ENCODE assay signal across 8 mouse cellular contexts in the genomic region with DNA sequence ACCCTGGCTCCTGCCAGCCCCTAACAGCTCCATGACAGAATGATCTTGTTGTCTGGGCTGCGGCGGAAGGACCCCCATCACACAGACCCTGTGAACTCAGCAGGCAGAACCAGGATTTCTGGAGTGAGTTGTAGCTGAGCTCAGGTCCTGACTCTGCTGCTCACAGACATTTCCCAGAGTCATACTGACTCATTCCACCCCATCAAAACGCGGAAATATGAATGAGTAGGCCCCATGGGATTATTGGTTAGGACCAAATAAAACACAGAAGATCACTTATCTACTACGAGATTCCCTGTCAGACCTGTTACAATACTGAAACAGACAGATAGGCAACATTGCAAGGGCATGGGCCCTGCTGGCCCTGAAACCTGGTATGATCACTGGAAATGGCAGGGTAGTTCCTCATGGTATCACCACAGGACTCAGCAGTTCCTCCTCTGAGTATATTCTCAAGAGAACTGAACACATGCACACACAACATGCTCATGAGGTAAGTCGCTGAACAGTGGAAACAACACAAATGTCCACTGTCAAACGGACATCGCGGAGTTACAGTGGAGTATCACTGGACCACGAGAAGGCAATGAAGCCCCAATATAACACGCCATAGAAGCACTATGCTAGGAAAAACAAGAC. TPM values are rescaled to one million over a fixed set of nuclear protein-coding genes. Genes with fewer than 3 reads are reported as not detected.
DNase-seq lines count a peak whose midpoint lies in the region; ATAC-seq lines count a peak whose summit lies in the region.

No protein-coding gene starts in this region.

- no peaks in the 10 kb centered on the region for H3K9me3 ChIP-seq in heart, embryonic 13.5 days
- no peaks in the 10 kb centered on the region for H3K9me3 ChIP-seq in hindbrain, embryonic 14.5 days (ENCODE audit: control insufficient read depth, low read length)
- H3K9me3 ChIP-seq in midbrain, embryonic 13.5 days: no peaks in the 10 kb centered on the region

- no peak for ATAC-seq in heart, embryonic 13.5 days (ENCODE audit: extremely low read depth, insufficient number of reproducible peaks, low FRiP score, low TSS enrichment)
- peak; percentile 27; the same call in 1 of the 2 replicates for ATAC-seq in common myeloid progenitor, adult 5-6 weeks (replicated peaks; ENCODE audit: low read depth, poor library complexity, severe bottlenecking)
- ATAC-seq in hindbrain, embryonic 14.5 days (ENCODE audit: low FRiP score): no peak
- ATAC-seq in midbrain, embryonic 13.5 days: no peak

- DNase-seq in heart, adult 18-20 months: no peak
- DNase-seq in hindbrain, embryonic 14.5 days (ENCODE audit: low spot score): no peak
- DNase-seq in adrenal gland, postnatal 14 days: no peak
- no peak for DNase-seq in heart, adult 11 months
- DNase-seq in lung, postnatal 14 days: no peak

- H3K36me3 ChIP-seq in heart, embryonic 13.5 days: peaks cover 9% of the 10 kb centered on the region; the same call in 1 of the 2 replicates
- 0 out of 2 replicates have a peak, but pooled peaks cover 9% of the 10 kb centered on the region for H3K36me3 ChIP-seq in hindbrain, embryonic 14.5 days (replicated peaks; ENCODE audit: control insufficient read depth, insufficient read depth)
- peaks cover 15% of the 10 kb centered on the region for H3K36me3 ChIP-seq in midbrain, embryonic 13.5 days

- H3K4me2 ChIP-seq in heart, embryonic 13.5 days: no peak overlapping the region
- H3K4me2 ChIP-seq in hindbrain, embryonic 14.5 days (replicated peaks): no peak overlapping the region
- no peak overlapping the region for H3K4me2 ChIP-seq in midbrain, embryonic 13.5 days (replicated peaks)

- no peak overlapping the region for H3K27ac ChIP-seq in heart, embryonic 13.5 days (replicated peaks)
- peak overlapping the region; percentile 58 for H3K27ac ChIP-seq in hindbrain, embryonic 14.5 days
- H3K27ac ChIP-seq in midbrain, embryonic 13.5 days: peak overlapping the region; percentile 59

- peaks cover 58% of the 10 kb centered on the region for H3K4me1 ChIP-seq in heart, embryonic 13.5 days
- H3K4me1 ChIP-seq in hindbrain, embryonic 14.5 days (replicated peaks; ENCODE audit: control insufficient read depth, insufficient read depth, low read length): peaks cover 17% of the 10 kb centered on the region
- H3K4me1 ChIP-seq in midbrain, embryonic 13.5 days (replicated peaks): peaks cover 42% of the 10 kb centered on the region

- H3K27me3 ChIP-seq in heart, embryonic 13.5 days (replicated peaks): peaks cover 27% of the 10 kb centered on the region
- H3K27me3 ChIP-seq in hindbrain, embryonic 14.5 days (ENCODE audit: control insufficient read depth, insufficient read depth, low read length): no peaks in the 10 kb centered on the region
- H3K27me3 ChIP-seq in midbrain, embryonic 13.5 days: no peaks in the 10 kb centered on the region

- H3K9ac ChIP-seq in heart, embryonic 13.5 days: 0 out of 2 replicates have a peak overlapping the region, but pooled peaks have one; percentile 30
- H3K9ac ChIP-seq in hindbrain, embryonic 14.5 days: no peak overlapping the region
- no peak overlapping the region for H3K9ac ChIP-seq in midbrain, embryonic 13.5 days (replicated peaks)

- 81% methylated on average over 11 of the region's 11 CpGs for WGBS in heart, embryonic 13.5 days
- WGBS in hindbrain, embryonic 14.5 days: 75% methylated on average over 11 of the region's 11 CpGs
- WGBS in midbrain, embryonic 13.5 days: 88% methylated on average over 11 of the region's 11 CpGs

- H3K4me3 ChIP-seq in heart, embryonic 13.5 days: no peak overlapping the region
- H3K4me3 ChIP-seq in hindbrain, embryonic 14.5 days (replicated peaks; ENCODE audit: low read length): no peak overlapping the region
- no peak overlapping the region for H3K4me3 ChIP-seq in midbrain, embryonic 13.5 days (replicated peaks)

RNA-seq across cellular contexts. Expression of a gene that starts 40.4 kb away (rescaled TPM):
- 10.9 and 11.3 TPM in 2 replicates for polyA plus RNA-seq in heart, embryonic 13.5 days (2015; fragmentation: Nextera tagmentation; extraction: Ambion mirVana)
- total RNA-seq in heart, adult 18-20 months (2021): 10 to 100 TPM; 18.7 to 22.5 TPM
- 19.5 and 25.3 TPM in 2 replicates for total RNA-seq in common myeloid progenitor, adult 5-6 weeks (2017)
- polyA plus RNA-seq in hindbrain, embryonic 14.5 days (2014; fragmentation: Nextera tagmentation; extraction: Ambion mirVana): 48.0 and 54.9 TPM in 2 replicates
- 68.1 and 73.0 TPM in 2 replicates for polyA plus RNA-seq in midbrain, embryonic 13.5 days (2015; fragmentation: Nextera tagmentation; extraction: Ambion mirVana)
- total RNA-seq in adrenal gland, postnatal 14 days (2021): 17.7 and 19.0 TPM in 2 replicates
